Mouse (Mus musculus) frontal cortex, adult 2 months (tissue): ENCODE data around the gene Olfr523. TPM values are rescaled to one million over a fixed set of nuclear protein-coding genes. Genes with fewer than 3 reads are reported as not detected.

ENCODE experiments used
- DNase-seq, 2 experiments: peaks; one replicate each; pipeline ENCODE4 v3.0.0; 2022; ENCODE audit warnings: low spot score in 1 of 2; ENCODE audit errors: extremely low spot score in 1 of 2
- polyA plus RNA-seq: library from polyadenylated mRNA; depleted of rRNA; stranded (reverse); fragments of >200 nt; gene quantifications from 2 replicates; pipeline ENCODE4 v1.2.3, GENCODE M21; 2012

Gene Olfr523
- polyA plus RNA-seq, 1 experiment: 0.08 TPM

DNA sequence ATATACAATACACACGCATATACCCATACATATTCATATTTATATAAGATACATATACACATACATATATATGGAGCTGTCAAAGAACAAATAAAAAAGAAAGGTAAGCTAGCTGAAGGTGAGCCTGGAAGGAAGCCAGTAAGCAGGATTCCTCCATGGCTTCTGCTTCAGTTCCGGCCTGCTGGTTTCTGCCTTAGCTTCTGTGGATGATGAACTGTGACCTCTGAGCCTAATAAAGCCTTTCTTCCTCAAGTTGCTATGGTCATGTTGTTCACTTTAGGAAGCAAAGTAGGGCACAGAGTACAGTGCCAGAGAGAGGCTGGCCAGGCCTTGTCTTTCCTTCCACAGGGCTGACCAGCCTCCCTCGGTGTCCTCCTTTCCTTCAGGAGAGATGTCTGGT, 2.2 kb upstream of the Olfr523 start:
- no peak for DNase-seq

DNA sequence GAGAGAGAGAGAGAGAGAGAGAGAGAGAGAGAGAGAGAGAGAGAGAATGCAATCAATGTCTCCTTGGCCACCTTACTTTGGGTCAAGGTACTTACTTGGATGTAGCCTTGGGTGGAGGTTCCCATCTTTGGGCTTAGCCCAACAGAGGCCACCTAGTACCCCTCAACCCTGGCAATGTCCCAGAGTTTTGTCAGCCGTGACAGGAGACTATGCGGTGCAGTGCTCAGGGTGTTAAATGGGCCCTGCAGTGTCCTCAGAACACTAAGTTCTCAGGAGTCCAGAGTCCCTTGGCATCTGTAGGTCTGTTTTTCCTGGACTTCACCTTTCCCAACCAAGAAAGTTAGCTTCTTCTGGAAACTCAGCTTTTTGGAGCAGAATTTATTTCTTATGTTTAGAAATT, 6.2 kb downstream of the Olfr523 start:
- no peak for DNase-seq

DNA sequence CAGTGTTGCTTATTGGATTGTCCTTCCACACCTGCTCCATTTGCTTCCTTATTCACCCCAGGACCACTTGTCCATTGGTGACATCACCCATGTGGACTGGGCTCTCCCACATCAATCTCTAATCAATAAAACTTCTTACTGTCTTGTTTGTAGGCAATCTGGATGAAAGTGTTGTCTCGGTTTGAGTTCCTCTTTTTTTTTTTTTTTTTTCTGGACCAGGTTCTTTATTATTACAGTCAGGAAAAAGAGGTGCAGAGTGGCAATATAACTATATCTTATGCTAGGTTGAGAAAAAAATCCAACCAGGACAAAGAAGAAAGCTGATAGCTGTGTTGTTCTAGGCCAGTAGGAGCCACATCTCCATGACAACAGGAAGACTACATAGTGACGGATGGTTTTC, 7.7 kb downstream of the Olfr523 start:
- no peak for DNase-seq

DNA sequence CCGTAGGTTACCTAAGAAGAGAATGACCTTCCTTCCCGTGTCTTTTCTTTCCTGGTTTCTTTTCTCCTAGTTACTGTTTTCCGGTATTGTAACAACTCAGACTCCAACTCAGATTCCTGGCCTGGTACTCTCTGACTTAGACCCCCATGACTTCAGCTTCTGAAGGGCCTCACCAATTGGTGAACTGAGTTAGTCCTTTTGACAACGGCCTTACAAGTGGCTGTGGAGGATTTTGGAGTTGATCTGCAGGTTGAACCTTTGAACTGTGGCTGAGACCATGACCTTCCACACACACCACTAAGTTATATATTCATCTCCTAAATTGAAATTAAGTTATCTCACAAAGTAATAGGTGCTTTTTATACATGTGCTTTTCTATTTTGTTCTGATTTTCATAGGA, 11.2 kb downstream of the Olfr523 start:
- no peak for DNase-seq

DNA sequence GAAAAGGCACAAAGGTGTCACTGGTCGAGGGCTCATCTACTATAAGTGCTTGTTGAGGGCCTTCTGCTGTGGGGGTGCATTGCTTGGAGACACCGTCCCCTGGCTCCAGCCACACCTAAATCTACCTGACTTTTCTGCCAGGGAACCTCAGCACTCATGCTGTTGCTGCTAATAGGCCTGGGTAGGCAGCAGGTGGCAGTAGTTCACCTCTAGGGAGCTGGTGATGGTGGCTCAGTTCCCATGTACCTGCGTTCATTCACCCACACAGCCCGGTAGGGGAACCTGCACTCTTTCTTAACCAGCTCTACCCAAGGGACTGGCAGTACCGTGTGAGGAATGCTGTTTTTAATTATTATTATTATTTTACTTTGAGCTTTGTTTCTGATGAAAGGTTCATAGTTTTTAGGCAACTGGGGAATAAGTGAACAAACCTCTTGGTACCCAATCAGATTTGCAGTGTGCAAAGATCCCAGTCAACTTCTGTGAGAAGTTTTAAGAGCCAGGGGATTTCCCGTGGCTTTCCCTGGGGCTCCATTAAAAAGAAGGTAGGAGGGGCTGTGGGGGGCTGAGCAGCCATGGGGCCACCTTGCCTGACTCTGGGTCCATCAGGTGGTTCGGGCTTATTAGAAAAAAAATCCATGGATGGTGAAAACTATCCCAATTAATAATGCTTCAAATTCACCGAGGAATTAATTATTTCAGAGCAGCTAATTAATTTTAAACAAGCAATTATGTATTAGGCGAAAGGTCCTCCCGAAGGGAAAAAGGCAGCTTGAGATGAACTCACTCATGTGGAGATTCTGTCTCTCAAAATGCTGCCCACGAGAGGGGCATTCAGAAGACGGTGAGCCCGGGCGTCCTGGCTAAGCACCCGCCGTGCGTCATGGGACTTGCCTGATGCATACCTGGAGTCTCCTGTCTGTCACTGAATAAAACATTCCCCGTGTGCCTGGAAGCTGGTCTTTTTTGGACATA, 13.9 kb downstream of the Olfr523 start:
- peak in 1 of 2 experiments; percentile 54 for DNase-seq

DNA sequence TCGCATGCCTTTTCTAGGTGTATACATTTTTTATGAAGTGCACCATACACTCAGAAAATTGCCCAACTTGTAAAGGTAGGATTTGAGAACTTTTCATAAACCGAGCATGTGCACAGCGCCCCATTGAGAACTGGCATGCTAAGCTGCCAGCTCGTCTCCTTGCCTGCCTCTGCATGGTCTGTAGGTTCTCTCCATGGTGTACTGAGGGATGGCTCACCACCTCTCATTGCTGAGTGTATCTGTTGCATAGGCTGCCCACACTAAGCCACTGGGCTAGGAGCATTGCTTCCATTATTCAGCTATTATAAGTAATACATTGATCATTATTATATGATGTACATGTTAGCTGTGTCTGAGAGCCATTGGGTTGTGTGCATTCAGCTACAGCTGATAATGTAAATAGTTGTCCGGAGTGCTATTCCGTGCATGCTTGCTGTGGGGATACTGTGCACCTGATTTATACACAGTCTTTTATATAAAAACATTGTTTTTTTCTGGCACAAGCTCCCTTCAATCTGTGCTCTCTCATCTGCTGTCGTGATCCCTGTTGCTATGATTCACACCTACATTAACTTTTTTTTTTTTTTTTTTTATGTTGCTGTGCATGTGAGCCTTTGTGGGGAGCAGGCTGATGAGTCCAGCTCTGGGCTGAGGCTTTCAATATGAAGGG, 14.8 kb downstream of the Olfr523 start:
- peak in 1 of 2 experiments; percentile 22 for DNase-seq

DNA sequence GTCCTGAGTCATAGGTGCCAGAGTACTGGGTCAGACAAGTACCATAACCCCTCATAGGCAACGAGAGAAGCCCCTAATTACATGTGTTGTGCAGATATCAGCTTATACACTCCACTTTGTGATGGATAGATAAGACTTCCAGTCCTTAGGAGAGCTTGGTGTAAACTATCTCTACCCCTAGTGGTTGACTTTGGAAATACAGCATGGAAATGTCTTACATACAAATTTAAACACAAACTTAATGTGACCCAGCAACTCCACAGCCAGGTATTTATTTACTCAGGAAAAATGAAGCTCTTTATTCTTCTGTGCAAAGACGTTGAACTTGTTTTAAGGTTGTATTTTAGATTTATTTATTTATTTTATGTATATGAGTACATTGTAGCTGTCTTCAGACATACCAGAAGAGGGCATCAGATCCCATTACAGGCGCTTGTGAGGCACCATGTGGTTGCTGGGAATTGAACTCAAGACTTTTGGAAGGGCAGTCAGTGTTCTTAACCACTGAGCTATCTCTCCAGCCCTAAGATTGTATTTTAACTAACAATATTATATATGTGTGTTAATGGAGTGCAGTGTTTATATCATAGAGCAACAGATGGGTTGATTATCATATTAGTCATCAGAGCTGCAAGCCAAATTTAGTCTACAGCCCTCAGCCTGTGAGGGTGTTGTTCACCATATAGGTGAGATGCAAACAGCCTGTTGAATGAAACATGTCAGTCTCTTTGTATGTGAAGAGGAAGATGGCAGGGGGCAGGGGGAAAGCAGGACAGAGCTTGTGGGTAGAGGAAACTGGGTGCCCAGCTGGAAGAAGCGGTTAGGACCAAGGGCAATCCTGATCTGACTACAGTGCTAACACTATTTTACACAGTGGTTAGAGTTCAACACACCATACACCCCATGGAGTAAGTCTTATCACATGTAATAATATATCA, 15.6 kb downstream of the Olfr523 start:
- peak in 1 of 2 experiments; percentile 34 for DNase-seq

DNA sequence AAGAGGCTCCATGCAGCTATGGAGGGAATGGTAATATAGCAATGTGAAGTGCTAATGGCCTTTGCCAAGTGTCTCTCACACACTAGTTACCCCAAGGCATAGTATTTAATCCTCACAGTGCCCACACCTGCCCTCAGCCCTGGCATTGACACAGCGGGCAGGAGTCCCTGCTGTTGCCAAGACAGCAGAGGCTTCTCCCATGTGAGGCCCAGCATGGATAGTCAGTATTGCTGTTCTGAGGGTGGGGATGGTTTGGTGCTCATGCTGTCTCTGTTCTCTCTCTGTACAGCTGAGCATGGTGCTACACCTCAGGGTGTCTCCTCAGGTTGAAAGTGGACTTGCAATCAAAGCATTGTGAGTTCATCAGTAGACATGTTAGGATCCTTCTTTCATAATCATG, 17.4 kb downstream of the Olfr523 start:
- DNase-seq: no peak

DNA sequence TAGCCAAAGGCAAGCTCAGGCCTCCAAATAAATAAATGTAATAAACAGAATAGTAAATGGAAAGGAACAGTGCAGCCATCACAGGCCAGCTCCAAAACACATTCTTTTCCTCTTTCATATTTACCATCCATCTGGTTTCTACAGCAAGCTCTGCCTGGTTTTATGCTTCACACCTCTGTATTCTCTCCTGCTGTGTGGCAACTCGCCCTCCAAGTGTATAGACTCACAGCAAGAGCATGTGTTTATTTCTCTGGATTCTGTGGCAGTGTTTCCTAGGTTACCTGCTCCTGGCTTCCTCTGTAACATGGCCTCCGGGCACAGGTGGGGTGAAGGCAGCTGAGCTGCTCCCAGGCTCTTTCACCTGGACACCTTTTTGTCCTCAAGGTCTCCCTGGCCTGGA, 19.4 kb downstream of the Olfr523 start:
- no peak for DNase-seq

DNA sequence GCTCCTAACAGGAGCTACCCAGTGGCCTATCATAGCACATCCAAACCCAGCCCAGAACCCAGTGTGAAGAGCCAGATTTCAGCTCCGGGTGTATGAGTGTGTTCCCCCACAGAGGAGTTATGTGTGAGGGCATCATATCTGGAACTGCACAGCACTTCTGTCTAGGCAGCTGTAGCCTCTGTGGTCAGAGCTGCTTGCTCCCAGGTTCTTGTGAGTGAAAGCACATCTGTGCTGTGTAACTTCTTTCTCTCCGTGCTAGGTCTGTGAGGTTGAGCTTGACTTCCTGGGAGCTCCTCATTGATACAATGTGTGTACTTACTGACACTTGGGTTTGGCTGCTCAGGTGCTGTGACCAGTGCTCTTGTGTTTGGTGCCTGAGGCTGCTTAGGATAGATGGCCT, 19.8 kb downstream of the Olfr523 start:
- DNase-seq: no peak

DNA sequence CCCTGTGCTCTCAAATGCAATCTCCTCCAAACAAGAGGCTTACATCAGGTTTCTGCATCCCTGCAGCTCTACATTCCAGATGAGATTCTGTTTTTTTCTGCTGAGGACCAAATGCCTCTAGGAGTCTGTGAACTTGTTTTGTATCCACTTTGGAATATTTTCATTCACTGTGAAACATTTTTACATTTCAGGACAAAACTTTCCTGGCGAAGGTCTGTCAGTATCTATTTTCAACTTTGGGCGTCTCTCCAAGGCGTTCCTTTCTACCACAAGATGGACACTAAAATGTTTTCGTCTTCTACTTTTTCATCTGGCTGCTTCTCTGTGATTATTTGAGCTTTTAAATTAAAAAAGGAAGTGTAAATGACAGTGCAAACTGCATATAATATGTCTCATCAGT, 21.0 kb downstream of the Olfr523 start:
- peak in 1 of 2 experiments; percentile 44 for DNase-seq

DNA sequence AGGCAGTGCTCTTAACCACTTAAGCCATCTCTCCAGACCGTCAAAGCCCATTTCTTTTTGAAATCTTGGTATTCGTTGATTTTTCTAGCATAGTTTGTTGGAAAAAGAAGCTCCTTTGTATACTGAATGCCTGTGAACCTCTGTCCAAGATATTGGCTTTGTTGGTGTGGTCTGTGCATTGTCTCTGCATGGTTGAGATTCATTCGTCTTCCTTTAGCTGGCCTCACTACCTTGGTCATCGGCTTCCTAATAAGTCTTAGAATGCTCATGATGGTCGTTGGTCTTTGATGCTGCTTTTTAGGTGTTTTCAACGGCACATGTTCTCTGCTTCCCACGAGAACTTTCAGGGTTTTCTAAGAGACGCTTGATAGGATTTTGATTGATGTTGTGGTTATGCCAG, 23.0 kb downstream of the Olfr523 start:
- DNase-seq: no peak

DNA sequence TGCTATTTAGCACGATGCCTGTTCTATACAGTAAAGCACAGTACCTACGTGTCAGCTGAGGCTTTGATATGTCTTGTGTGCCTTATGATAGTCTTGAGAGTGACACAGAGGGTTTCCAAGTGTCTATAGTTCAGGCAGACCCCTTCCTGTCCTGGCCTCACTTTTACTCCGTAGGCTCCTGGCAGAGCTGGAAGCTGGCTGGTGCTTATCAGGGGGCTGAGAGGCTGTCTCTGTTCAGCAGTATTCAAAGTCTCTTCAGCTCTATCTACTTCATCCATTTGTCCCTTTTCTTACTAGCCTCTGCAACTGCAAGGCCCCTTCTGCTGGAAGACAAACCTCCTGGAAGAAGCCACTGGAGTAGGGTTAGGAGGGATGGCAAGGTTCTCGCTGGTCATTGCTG, 28.1 kb downstream of the Olfr523 start:
- no peak for DNase-seq

DNA sequence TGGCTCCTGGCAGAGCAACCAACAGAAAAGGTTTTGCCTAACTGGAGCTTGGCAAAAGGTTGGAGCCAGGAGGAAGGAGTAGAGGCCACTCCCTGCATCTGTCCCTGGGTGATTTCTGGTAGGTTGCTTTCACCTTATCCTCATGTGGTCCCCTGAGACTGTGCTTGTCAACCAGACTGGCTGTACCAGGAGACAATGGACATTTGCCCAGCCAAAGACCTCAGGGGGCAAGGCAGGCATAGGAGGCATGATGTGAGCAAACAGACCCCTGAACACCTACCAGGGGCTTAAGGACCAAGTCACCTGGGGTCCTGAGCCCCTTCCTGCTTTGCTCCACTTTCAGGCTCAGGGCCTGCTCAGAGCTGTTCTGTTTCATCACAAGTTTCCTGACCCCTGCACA, 32.8 kb downstream of the Olfr523 start, which contains the start of gene Olfr524:
TSS of gene Olfr524 (minus strand) at position 101 of the 400 bp plus-strand sequence.
- DNase-seq: no peak

DNA sequence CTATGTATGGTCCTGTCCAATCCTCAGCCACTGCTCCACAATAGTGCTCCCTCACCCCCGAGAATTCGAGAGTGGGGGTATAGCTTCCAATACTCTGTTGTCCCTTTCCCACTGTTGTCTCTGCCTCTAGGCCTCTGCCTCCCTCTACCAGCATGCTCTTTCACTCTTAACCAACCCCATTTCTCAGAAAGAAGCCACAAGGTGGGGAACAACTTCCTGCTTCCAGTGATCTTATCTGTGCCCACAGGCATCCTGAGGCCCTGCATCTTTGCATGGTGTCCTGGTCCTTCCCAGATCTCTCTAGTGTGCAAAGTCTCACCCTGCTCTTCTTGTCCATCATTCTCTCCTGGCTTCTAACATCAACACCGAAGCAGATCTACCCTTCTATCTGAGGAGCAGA, 33.9 kb downstream of the Olfr523 start:
- DNase-seq: no peak

DNA sequence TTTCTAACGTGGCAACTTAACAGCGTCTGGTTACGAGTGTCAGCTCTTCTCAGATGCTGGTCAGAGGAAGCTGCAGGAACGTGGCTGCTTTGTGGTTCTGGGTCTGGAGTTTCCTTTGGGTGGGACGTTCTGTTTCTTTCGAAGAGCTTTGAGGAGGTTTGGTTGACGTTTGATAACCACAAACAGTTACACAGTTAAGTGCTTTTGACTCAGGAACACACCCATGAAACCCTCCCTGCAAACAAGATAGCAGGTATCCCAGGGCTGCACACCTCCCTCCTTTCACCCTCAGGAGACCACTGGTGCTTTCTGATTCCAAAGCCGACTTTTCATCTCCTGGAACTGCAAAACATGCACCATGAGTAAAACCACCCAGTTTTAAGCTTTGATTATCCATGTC, 35.1 kb downstream of the Olfr523 start:
- DNase-seq: no peak

DNA sequence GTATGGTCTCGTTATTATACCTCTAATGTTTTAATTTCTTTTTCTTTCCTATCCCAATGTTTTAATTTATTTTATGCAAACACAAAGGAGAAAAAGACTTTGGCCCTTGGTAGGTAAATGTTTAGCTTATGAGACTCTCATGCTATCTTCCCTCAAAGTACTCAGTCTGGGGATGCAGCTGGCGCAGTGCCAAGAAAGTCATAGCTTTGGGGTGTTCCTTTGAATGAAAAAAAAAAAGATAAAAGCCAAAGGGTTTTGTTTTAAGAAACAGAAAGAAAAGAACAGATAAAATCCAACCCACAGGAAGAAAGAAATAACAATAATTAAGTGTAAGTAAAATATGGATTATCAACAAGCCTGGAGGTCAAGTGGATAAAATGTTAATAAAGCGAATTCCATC, 35.7 kb downstream of the Olfr523 start:
- no peak for DNase-seq

DNA sequence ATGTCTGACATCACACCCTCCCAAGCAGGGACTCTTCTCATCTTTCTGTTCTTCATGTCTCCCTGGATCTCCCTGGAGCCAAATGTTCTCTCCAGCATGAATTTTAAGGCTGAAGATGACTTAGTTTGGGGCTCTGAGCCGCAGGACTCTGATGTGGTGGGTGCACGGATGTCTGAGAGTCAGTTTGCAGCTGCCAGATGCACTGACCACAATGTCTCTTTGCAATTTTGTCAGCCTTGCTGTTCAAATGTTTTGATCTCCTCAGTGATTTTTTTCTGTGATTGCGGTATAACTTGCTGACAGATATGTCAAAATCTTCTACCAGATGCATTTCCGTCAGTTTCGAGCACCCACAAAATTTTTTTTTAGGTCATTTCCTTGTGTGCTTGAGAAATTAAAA, 40.8 kb downstream of the Olfr523 start:
- no peak for DNase-seq

DNA sequence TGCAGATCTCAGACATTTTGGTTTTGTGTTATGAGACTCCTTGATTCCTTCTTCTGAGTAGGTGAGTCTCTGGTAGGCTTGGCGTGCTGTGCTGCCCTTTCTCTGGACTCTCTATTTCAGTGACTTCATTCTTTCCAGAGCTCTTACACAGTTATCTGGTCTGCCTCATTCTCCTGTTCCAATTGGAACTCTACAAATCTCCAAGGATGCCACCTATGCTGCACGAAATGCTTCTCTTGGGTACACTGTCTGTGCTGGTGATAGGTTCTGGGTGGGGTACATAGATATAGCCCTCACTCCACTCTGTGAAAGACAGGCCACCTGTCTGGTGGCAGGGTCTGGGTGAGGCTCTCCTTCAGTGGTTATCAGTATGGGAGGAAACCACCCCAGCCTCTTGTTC, 45.0 kb downstream of the Olfr523 start, which contains the start of gene Cd163l1:
TSS of gene Cd163l1 (plus strand) at position 301 of the 400 bp plus-strand sequence.
- no peak for DNase-seq

DNA sequence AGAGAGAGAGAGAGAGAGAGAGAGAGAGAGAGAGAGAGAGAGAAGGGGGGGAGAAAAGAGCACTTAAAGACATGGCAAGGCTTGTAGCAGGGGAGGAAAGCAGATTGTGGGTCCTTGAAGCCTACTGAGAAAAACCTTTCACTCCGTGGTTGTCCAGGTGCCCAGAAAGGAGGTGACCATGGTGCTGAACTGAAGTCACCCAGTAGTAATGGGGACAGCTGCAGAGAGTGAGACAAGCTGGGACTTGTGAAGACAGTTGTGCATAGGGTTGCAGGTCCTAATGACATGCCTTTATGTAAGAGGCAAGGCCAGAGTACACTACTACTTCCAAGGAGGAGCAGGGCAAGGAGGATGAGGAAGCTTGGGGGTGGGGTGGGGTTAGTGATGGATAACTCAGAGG, 46.3 kb downstream of the Olfr523 start:
- no peak for DNase-seq

DNA sequence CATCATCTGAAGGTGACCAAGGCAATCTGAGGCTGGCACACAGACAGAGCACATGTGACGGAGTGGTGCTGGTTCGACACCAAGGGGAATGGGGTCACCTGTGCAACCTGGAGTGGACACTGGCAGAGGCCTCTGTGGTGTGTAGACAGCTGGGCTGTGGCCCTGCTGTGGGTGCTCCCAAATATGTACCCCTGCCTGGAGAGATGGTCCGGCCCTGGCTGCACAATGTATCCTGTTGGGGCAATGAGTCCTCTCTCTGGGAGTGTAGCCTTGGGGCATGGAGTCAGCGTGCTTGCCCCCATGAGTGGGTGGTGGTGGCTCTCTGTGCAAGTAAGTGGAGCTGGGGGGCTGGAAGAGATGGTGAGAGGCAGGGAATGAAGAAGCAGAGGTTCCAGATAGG, 47.4 kb downstream of the Olfr523 start:
- DNase-seq: no peak
